Mouse (Mus musculus) lung, postnatal 25 days (tissue): ENCODE results near the gene Vmn1r49.
"Not testable (repeated sequence)": the region's sequence is repeated elsewhere in the genome, so short reads cannot be mapped to it uniquely, and the experiment has no call there.

Experiments used
- DNase-seq: peaks from one replicate; pipeline ENCODE4 v3.0.0; 2022; ENCODE audit warnings: low spot score

Vmn1r49 gene

GRCm38 (mm10) chr6:90078406-90078805, at the start of gene Vmn1r49:
TSS of gene Vmn1r49 (minus strand) at chr6:90078506.
- DNase-seq, result no peak

- not testable (repeated sequence) for DNase-seq
These were observed 44.0 kb upstream of the Vmn1r49 start, which contains the start of gene Vmn1r51 for GRCm38 (mm10) chr6:90122296-90122695. TSS of gene Vmn1r51 (plus strand) at chr6:90122596.

- DNase-seq, result no peak
These were observed 22.8 kb upstream of the Vmn1r49 start, which contains the start of gene Vmn1r50 for GRCm38 (mm10) chr6:90101130-90101529. TSS of gene Vmn1r50 (plus strand) at chr6:90101430.

GRCm38 (mm10) chr6:90100566-90100965, 22.3 kb upstream of the Vmn1r49 start:
- DNase-seq, result no peak

DNA sequence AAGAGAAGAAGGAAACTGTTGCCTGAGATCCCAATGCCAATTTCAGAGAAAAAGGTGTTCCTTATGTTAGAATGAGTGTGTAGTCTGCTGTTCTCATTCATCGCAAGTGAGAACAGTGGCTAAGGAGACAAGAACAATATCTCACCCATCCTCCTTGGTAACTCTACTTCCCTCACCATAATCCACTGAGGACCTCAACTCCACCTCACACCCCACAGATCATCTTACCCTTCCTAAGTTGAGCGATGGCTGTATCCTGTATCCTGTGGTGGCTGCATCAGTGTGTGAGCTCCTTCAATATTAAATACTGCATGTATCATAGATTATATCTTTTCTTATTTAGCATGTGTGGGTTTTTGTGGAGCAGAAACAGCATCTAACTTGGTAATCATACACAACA, 41.6 kb downstream of the Vmn1r49 start, which contains the start of gene Vmn1r48:
Gene Vmn1r48, minus strand, starts transcription at position 101 of the 400 bp plus-strand sequence.
- not testable (repeated sequence) for DNase-seq
